Mouse (Mus musculus) midbrain, embryonic 15.5 days (tissue): Measurements from ENCODE around the gene Tgds. TPM values are rescaled to one million over a fixed set of nuclear protein-coding genes. Genes with fewer than 3 reads are reported as not detected.
A peak's percentile ranks its signal among the peaks of the same experiment; 100 is the strongest.

Experiments
- ATAC-seq: fragments of 200-750 bp; cut with Nextera tagmentation; replicated peaks from 2 replicates; pipeline ENCODE4 v1.8.0; 2017; ENCODE audit warnings: moderate TSS enrichment
- H3K27ac ChIP-seq: fragments of 300-500 bp; sonication (generic); 2 replicates; pipeline ENCODE4 v1.5.1; 2015; ENCODE audit warnings: mild to moderate bottlenecking, inconsistent platforms
- H3K27me3 ChIP-seq: fragments of 300-500 bp; sonication (generic); replicated peaks from 2 replicates; pipeline ENCODE4 v1.6.1; 2015; ENCODE audit warnings: inconsistent platforms
- H3K36me3 ChIP-seq: fragments of 300-500 bp; sonication (generic); replicated peaks from 2 replicates; pipeline ENCODE4 v1.6.1; 2015; ENCODE audit warnings: inconsistent platforms
- H3K4me1 ChIP-seq: fragments of 300-500 bp; sonication (generic); 2 replicates; pipeline ENCODE4 v1.6.1; 2015; ENCODE audit warnings: inconsistent platforms
- H3K4me2 ChIP-seq: fragments of 300-500 bp; sonication (generic); 2 replicates; pipeline ENCODE4 v1.6.1; 2015; ENCODE audit warnings: inconsistent platforms, mild to moderate bottlenecking, moderate library complexity
- H3K4me3 ChIP-seq: fragments of 300-500 bp; sonication (generic); 2 replicates; pipeline ENCODE4 v1.5.1; 2015; ENCODE audit warnings: mild to moderate bottlenecking, inconsistent platforms
- H3K9ac ChIP-seq: fragments of 300-500 bp; sonication (generic); 2 replicates; pipeline ENCODE4 v1.6.1; 2015; ENCODE audit warnings: mild to moderate bottlenecking, inconsistent platforms
- H3K9me3 ChIP-seq: fragments of 300-500 bp; sonication (generic); 2 replicates; pipeline ENCODE4 v1.6.1; 2016; ENCODE audit warnings: inconsistent platforms
- WGBS: fragments of 180-500 bp; shearing (Covaris S2); methylation state at CpG from one replicate; pipeline ENCODE4 v1.1.7; 2015; ENCODE audit warnings: mixed read lengths; 5-methylcytosine and 5-hydroxymethylcytosine counted together
- polyA plus RNA-seq: library from polyadenylated mRNA; unstranded; fragments of >200 nt; fragmentation: Nextera tagmentation; extraction: Ambion mirVana; gene quantifications from 2 replicates; pipeline ENCODE4 v1.2.1, GENCODE M21; 2015

The Tgds gene
- polyA plus RNA-seq, 1 experiment from 2014 or later = 16.8 TPM

DNA sequence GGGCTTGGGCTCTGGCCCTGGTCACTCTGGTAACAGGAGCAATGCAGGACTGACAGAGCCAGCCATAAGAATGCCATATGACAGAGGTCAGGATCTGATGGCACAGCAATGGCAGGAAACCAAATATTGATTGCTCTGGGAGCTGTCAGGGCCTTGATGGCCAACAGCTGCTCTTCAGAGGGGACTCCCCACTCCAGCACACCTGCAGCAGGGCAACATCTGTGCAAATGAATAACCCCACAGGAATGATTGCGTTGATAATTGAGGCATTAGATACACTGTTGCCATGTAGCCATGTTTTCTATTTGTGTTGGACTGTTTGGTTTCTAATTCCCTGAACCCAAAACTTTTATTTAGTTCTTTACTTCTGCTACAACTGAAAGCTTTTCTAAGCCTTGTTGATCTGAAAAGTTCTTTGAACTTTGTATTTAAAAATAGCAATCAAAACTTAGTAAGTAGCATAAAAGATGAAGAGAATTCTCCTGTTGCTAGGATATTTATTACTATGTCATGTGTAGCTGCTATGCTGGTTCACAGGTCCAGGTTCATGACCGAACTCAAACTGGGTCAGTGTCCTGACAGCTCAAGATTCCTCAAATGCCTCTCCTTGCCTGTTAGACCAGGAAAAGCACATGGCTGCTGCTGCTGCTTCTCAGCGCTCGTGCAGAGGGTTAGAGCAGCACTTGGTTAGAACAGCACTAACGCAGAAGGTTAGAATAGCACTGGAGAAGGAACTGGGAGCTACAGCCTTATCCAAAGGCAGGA, 46.1 kb downstream of the Tgds start:
- ATAC-seq = no peak
- no peak overlapping the region for H3K4me2 ChIP-seq
- WGBS = 55% methylated on average over 5 of the region's 5 CpGs
- peaks cover 8% of the 10 kb centered on the region for H3K4me1 ChIP-seq
- no peaks in the 10 kb centered on the region for H3K27me3 ChIP-seq
- no peak overlapping the region for H3K27ac ChIP-seq
- H3K4me3 ChIP-seq = no peak overlapping the region
- H3K9me3 ChIP-seq = no peaks in the 10 kb centered on the region
- H3K36me3 ChIP-seq = no peaks in the 10 kb centered on the region
- no peak overlapping the region for H3K9ac ChIP-seq

DNA sequence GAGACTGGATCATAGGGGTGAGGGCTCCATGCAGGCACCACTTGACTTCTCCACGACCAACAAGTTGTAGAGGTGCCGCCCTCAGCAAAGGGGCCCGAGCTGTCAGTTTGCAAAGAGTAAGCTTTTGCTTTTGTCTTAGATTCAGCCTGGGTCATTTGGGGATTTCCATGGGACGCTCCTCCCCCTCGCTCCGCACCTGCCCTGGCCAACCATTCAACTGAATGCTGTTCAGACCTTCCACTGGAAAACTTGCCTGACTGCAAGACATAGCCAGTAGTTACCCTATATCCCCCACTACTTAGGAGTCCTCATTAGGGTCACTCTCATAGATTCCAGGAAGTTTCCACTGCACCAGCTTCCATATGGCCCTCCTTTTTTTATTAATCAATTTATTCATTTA, 48.7 kb downstream of the Tgds start:
- no peak overlapping the region for H3K4me3 ChIP-seq
- H3K27me3 ChIP-seq = no peaks in the 10 kb centered on the region
- 88% methylated on average over 6 of the region's 6 CpGs for WGBS
- no peaks in the 10 kb centered on the region for H3K36me3 ChIP-seq
- no peak overlapping the region for H3K27ac ChIP-seq
- H3K4me1 ChIP-seq = peaks cover 12% of the 10 kb centered on the region
- no peak for ATAC-seq
- H3K4me2 ChIP-seq = no peak overlapping the region
- no peaks in the 10 kb centered on the region for H3K9me3 ChIP-seq
- H3K9ac ChIP-seq = no peak overlapping the region

DNA sequence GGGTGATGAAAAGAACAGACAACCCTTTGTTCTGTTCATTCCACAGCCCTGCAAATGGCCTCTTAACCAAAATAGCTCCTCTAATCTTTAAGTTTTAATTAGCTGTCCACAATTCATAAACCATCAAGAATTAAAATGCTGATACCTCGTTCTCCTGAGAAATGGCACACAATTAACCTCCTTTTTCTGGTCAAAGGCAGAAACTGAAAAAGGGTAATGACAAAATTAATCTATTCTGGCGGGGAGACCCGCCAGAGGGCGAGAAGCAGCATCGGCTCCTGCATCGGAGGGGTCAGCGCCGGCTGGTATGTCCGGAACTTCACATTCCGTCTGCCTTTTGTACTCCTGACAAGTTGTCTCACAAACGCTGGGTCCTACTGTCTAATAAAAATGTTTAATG, 51.9 kb downstream of the Tgds start:
- H3K9ac ChIP-seq = no peak overlapping the region
- no peaks in the 10 kb centered on the region for H3K9me3 ChIP-seq
- H3K27ac ChIP-seq = no peak overlapping the region
- H3K4me2 ChIP-seq = no peak overlapping the region
- no peak for ATAC-seq
- peaks cover 4% of the 10 kb centered on the region; the same call in 1 of the 2 replicates for H3K4me1 ChIP-seq
- no peaks in the 10 kb centered on the region for H3K36me3 ChIP-seq
- no peak overlapping the region for H3K4me3 ChIP-seq
- 49% methylated on average over 11 of the region's 11 CpGs for WGBS
- no peaks in the 10 kb centered on the region for H3K27me3 ChIP-seq

DNA sequence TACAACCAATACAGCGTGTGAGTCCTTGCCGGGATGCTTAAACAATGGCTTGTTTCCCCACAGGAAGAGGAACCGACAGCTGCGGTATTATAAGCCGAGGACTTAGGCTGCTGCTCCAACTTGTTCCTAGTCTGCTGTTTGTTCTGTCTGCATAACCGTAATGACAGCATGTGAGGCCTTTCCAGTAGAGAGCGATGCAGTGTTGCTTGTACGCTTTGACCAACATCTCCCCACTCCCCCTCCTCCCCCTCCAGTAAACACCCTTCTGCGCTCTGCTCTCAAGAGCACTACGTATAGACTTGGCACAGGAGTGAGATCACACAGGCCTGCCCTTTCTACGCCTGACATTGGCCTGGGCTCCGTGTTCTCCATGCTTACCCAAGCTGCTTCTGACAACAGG, 62.5 kb downstream of the Tgds start:
- ATAC-seq = 0 out of 2 replicates have a peak, but pooled peaks have one; percentile 39
- H3K36me3 ChIP-seq = no peaks in the 10 kb centered on the region

DNA sequence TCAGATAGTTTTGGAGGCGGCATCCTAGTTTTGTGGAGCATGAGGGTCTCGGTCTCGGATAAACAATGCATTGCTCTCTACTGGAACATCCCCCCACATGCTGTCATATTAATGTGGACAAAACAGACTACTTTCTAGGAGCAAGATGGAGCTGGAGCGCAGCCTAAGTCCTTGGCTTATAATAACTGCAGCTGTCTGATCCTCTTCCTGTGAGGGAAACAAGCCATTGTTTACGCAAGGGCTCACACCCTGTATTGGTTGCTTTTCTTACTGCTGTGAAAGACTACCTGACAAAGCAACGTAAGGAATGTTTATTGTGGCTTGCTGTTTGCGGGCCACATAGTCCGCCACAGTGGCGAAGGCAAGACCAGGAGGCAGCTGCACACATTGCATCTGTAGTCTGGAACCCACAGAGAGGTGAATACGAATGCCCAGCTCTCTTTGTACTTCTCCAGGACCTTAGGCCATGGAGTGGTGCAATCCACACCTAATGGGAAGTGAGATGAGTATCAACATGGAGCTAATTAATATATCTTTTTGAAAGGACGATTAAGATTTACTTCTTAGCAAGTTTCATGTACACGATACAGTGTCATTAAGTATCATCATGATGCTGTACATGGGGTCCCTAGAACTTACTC, 63.0 kb downstream of the Tgds start:
- Histone ChIP-seq H3K9me3 (no peaks in the 10 kb centered on the region), H3K4me1 (no peaks in the 10 kb centered on the region; the same call in 1 of the 2 replicates), H3K4me2 (no peak overlapping the region), H3K9ac (no peak overlapping the region), H3K27me3 (no peaks in the 10 kb centered on the region), H3K27ac (no peak overlapping the region), H3K36me3 (no peaks in the 10 kb centered on the region), H3K4me3 (no peak overlapping the region)
- WGBS = 83% methylated on average over 12 of the region's 12 CpGs
- no peak for ATAC-seq

More for the DNA sequence above, 62.5 kb downstream of the Tgds start:
- H3K4me3 ChIP-seq = no peak overlapping the region
- no peak overlapping the region for H3K4me2 ChIP-seq
- H3K27ac ChIP-seq = no peak overlapping the region
- WGBS = 70% methylated on average over 12 of the region's 12 CpGs
- H3K9me3 ChIP-seq = no peaks in the 10 kb centered on the region
- H3K9ac ChIP-seq = no peak overlapping the region
- H3K27me3 ChIP-seq = no peaks in the 10 kb centered on the region
- H3K4me1 ChIP-seq = no peaks in the 10 kb centered on the region; the same call in 1 of the 2 replicates

Other genes with a start within 250 kb of the Tgds start
- gene Dct, start 80.5 kb downstream of the Tgds start, polyA plus RNA-seq = 1.1 and 1.2 TPM in 2 replicates
- 43.8 and 44.0 TPM in 2 replicates for gene Gpr180, start 4.4 kb upstream of the Tgds start, polyA plus RNA-seq
- gene Sox21, start 104.3 kb upstream of the Tgds start, polyA plus RNA-seq = 9.8 and 11.6 TPM in 2 replicates
- not detected in 2 replicates for gene Gm9376, start 134.2 kb upstream of the Tgds start, polyA plus RNA-seq